Mouse (Mus musculus) urinary bladder, adult 2 months (tissue): ENCODE measurements around the gene Myo1c. TPM values are rescaled to one million over a fixed set of nuclear protein-coding genes. Genes with fewer than 3 reads are reported as not detected.

Experiments used
- DNase-seq: peaks from one replicate; pipeline ENCODE4 v3.0.0; 2022; ENCODE audit warnings: low spot score
- polyA plus RNA-seq: library from polyadenylated mRNA; depleted of rRNA; stranded (reverse); fragments of >200 nt; gene quantifications from 2 replicates; pipeline ENCODE4 v1.2.3, GENCODE M21; 2012

Gene Myo1c
- polyA plus RNA-seq, 1 experiment, result 126 TPM

DNA sequence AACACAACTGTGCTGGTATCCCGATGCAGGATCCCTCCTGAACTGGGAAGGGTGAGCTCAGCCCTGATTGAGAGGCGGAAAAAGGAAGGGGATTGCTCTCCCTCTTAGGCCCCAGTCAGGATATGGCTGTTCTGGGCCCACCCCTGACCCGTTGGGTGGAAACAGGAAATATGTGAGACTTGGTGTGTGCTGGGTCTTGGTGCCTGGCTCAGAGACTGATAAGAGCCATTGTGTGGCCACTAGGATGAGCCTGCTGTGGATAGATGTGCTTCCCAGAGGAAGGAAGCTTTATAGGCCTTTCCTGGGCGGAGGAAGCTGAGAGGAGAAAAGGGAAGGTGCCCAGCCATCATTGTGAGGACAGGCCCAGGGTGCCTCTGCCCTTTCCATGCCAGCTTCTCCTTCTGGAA, 1.1 kb upstream of the Myo1c start:
- no peak for DNase-seq

DNA sequence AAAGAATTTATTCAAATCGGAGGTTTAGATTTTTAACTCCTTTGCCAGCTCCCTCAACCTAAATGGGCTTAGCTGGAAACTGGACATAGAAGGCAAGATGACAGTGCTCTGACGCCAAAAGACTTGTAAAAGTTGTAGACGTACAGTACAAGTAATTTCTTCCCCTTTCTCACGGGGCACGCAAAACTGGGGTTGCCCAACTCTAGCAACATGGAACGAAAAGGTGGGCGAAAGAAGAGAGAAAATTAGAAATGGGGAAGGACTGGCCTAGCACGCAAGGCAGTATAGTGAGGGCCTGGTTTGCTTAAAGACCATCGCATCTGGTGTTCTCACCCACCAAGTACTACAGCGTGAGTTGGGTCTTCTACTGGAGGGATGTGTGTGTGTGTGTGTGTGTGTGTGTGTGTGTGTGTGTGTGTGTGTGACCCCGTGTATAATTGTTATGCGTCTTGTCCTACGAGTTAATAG, 688 bp downstream of the Myo1c start:
- no peak for DNase-seq

DNA sequence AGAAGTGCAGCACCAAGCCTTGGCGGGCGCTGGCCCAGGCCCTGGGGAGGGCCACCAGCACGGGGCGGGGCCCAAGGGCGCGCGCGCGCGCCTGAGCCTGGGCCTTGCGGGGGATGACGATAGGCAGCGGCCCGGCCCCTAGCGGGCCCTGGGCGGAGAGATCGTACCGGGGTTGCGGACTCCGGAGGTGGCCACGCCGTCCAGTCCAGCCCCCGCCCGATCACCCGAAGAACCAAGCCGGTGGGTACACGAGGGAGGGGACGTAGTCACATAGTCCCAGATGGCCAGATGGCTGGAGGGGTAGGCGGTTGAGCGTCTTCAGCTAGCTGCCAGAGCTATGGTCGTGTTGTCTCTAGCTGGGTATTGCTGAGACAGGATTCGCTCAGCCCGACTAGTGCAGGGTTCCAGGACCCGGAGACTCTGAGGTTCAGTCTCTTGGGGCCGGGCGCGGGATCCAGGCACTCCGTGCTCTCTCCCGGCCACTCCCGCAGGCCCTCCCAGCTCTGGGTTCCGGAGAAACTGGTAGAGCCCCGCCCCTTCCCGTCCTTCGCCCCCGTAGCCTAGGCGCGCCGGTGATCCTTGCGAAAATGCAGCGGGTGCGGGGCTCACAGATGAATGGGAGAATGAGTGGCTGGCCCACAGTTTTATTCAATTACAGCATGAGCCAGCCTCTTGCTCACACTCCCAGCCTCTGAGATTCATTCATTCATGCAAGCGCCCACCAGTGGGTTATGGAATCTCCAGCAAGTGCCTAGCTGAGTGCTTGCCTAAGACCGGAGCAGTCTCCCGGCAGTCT, 1.3 kb downstream of the Myo1c start:
- peak; percentile 79 for DNase-seq

DNA sequence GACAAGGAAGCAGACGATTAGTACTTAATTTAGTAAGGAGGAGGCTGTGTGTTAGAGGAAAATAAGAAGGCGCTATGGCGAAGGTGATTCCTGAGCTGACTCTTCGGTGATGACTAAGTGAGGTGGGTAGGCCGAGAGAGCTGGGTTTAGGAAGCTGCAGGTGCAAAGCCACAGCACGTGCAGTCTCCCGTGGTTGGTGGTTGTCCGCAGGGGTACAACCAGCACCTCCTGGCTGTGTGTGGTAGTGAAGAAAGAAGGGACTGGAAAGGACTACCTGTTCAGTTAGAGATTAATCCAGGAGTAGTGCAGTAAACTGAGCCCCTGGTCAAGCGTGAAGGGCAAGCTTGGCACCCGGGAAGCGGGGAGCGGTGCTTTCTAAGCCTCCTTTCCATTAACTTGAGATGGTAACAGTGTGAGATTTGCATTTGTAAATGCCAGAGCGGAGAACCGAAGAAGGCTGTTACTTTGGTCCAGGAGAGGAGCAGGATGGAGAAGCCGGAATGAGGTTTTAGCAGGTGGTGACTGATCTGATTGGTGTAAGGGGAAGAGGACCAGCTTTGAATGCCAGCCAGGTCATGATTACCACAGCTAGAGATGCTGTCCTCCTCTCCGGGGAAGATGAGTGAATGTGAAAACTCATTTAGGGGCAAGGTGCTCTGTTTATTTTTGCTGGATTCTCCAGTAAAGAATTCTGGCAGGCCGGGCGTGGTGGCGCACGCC, 2.1 kb downstream of the Myo1c start:
- DNase-seq, result no peak

DNA sequence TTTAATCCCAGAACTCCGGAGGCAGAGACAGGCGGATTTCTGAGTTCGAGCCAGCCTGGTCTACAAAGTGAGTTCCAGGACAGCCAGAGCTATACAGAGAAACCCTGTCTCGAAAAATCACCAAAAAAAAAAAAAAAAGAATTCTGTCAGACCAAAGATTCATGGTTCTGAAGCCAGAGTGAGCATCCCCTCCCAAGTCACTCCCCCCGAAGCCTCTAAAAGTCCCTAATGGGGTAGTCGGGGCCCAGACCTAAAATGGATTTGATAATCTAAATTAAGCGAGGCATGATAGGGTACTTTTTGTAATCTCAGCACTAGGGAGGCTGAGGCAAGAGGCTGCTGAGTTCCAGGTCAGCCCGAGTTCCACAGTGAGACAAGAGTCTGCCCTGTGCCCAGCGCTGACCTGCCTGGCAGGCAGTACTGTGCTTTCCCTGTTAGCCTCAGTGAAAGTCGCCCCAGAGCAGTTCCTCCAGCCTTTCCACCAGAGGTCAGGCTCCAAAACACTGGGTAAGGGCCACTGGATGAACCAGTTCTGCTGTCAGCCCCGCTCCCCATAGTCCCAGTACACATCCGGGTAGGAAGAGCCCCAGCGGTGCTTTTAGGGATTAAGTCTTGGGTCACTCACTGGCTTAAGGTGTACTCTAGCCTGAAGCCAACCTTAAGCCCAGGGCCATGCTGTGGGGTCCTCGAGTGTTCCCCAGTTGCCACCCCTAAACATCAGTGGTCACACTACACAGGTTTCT, 2.8 kb downstream of the Myo1c start:
- no peak for DNase-seq

DNA sequence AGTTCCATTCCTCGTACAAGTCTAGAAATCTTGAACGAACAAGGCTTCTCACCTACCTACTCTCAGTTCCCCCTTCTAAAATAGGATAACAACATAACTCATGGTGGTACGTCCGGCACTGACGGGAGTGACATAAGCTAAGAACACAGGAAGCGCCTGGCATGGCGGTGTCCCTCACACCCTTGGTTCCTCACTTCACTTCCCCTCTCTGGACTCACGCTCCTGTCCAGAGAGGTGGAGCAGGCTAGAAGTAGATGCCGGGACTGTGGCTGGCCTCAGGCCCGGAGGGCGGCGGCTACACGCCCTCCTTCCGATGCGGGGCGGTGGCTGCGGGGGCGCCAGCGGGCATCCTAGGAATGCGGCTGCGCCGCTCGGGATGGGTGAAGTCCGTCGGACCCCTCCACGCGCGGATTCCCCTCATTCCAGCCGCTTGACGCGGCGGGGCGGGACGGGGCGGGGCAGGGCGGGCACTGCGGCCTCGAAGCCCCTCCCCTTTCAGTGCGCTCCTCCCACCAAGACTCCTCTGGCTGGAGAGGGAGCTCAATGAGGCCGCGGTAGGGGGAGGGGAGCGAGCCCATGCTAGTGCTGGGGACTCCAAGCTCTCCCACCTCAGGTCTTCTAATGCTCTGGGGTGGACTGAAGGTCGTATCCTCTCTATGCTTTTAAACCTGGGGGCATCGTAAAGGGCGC, 3.6 kb downstream of the Myo1c start:
- DNase-seq, result peak; percentile 87

DNA sequence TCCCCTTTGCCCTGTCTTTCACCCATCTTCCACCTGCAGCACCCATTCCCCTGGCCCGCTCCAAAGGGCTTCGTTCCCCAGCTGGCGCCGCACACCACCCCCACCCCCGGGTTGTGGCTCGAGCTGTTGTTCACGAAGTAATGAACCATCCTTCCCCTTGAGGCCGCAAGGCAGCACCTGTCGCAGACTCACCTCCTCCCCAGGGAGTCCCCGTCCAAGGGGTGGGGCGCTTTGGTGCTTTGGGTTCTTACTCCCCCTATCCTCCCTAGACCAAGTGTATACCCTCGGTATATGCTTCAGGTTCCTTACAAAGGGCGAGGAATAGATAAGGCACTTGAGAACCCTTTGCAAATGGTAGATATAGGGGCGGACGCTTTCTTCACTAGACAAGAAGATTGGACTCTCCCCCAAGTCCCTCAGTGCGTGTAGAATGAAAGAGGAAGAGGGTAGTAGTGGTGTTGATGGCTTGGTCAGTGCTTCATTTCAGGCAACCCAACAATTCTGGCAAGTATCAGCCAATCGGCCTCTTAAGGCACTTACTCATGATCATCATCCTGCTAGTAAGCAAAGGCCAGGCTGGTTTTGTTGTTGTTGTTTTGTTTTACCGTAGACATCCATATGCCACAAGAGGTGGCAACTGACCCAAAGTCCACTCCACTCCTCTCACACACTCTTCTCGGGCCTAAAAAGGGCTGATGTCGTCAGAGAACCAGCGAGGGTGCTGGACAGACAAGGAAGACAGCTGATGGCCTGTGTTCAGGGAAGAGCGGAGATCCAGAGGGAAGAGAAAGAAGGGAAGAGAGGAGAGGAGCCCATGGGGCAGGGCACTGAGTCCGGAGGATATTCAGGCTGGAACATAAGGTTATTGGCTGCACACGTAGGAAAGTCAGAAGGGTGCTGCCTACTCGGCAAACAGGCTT, 4.4 kb downstream of the Myo1c start:
- no peak for DNase-seq

DNA sequence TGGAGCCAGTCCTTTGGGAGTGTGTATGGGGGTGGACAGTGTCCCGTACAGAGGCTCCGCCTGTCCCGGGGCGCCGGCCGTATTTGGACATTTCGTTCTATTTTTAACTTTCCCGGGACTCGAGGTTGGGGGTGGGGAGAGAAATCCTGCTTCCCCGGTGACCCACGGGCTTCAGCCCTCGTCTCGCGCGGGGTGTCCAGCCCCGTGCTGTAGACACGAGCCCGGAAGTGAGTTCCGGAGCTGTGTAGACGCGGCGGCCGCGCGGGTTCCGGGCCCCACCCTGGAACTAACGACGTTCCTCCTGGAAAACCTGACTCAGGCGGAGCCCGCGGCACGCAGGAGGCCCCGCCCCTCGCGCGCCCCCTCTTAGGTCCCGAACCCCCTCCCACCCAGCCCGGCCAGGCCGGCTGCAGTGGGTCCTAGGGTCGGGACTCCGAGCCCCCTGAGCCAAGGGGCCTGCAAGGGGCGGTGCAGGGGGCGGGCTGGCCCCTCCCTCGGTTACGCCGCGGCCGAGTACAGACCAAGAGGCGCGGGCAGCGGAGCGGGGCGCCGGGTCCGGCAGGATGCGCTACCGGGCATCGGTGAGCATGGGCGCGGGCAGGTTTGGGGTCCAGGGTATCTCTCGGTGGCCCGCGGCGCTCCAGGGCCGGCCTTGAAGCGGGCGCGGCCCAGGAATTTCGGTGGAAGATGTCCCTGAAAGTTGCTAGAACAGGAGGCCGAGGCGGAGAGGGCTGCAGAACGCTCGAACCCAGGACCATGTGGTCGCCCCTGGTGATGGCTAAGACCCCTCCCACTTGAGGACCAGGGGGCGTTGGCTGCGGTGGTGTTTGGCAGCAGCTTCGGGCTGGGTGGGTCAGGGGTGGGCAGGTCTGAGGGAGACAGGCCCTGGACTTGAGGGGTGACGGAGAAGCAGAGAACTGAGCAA, 5.6 kb downstream of the Myo1c start:
- peak; percentile 85 for DNase-seq

DNA sequence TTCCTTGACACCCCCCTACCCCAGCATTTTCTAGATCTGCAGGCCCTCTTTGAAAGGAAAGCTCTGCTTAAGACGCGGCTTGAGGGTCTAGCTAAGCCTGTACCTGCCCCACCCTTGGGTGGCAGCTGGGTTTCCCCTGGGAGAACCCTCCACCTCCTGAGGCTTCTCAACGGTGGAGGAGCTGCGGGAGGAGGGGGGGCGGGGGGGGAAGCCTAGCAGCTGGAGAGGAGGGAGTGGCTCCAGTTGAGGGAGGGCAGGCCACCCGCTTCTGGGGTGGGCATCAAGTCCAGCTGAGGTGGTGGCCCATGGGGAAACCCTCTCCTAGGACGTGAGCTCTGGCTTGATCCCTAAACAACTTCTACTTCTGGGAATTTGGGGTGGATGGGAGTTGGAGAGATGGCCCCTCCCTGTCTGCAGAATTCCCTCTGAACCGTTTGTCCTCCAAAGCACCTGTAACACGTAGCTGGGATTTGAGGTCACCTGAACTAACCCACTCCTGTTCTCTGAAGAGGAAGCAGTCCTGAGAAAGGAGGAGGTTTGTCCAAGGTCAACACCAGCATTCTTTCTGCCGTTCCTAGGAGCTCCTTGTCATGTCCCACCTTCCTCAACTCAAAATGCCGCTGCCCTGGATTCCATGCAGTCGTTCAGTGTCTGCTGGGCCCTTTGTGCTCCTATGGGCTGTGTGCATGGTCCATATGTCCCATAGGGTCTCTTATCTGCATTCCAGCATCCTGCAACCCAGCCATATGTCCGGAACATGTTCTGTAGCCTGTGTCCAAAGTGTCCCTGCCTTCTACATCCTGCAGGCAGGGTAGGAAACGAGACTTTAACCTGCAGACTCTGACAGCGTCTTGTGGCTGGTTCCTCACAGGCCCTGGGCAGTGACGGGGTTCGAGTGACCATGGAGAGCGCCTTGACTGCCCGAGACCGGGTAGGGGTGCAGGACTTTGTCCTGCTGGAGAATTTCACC, 6.6 kb downstream of the Myo1c start:
- DNase-seq, result no peak

DNA sequence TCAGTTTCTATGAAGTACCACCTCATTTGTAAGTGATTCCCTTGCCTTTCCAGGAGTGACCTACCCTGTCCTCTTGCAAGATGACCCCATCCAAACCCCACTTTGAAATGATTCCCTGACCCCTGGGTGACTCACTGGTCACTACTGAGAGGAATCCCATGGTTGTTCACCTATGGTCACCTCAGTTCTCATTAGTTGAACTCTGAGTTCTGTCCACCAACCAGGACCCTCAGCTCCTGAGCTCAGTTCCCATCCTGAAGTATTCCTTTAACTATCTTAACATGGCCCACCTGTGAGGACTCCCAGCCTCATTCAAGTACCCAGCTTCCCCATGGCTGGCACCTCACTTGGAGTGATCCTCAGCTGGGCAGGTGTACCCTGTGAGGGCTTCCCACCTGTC, 7.5 kb downstream of the Myo1c start:
- no peak for DNase-seq

DNA sequence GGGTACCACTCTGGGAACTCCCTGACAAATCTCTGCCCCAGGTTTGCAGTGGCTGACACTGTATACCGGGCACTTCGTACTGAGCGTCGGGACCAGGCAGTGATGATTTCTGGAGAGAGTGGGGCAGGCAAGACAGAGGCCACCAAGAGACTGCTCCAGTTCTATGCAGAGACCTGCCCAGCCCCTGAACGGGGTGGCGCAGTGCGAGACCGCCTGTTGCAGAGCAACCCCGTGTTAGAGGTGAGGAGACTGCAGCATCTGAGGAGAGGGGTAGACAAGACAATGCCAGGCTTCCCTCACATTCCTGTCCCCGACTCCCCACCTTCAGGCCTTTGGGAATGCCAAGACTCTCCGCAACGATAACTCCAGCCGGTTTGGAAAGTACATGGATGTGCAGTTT, 8.0 kb downstream of the Myo1c start:
- no peak for DNase-seq

DNA sequence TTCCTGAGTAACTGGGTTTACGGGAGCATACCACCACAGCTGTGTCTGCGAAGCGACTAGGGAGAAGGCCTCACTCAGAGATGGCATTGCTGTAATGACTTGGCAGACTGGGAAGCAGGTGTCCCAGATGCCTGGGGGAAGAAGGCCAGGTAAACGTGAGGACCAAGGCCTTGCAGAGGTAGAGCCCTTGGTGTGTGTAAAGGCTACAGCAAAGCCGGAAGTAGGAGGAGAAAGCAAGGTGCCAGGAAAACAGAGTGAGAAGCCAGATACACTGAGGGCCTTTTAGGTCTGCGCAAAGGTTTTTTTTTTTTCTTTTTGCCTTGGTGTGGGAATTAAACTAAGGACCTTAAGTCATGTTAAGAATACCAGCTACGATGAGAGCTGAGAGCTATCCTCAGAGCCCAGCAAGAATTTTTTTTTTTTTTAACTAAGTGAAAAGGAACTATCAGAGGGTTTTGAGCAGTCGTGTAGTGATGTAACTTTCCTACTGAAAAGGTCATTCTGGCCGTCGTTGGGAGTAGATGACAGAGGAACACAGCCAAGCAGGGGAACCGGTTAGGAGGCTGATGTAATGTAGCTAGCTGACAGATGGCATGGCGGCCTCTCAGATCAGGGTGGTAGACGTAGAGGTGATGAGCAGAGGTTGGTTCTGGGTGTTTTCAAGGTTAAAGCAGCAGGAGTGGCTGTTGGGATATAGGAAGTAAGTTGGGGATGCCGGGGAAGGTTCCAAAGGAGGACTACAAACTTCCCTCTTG, 8.9 kb downstream of the Myo1c start:
- DNase-seq, result no peak

DNA sequence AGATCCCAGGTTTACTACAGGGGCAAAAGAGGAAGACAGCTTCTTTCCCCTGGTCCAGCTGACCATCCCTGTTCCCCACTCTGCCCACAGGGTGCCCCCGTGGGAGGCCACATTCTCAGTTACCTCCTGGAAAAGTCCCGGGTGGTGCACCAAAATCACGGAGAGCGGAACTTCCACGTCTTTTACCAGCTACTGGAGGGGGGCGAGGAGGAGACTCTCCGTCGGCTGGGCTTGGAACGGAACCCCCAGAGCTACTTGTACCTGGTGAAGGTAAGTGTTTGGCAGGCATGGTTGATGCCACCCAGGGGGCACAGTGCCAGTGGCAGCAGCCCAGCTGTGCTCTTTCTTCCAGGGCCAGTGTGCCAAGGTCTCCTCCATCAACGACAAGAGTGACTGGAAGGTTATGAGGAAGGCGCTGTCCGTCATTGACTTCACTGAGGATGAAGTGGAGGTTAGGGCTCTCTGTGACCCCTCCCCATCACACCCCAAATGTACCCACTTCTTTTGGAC, 9.8 kb downstream of the Myo1c start:
- no peak for DNase-seq

DNA sequence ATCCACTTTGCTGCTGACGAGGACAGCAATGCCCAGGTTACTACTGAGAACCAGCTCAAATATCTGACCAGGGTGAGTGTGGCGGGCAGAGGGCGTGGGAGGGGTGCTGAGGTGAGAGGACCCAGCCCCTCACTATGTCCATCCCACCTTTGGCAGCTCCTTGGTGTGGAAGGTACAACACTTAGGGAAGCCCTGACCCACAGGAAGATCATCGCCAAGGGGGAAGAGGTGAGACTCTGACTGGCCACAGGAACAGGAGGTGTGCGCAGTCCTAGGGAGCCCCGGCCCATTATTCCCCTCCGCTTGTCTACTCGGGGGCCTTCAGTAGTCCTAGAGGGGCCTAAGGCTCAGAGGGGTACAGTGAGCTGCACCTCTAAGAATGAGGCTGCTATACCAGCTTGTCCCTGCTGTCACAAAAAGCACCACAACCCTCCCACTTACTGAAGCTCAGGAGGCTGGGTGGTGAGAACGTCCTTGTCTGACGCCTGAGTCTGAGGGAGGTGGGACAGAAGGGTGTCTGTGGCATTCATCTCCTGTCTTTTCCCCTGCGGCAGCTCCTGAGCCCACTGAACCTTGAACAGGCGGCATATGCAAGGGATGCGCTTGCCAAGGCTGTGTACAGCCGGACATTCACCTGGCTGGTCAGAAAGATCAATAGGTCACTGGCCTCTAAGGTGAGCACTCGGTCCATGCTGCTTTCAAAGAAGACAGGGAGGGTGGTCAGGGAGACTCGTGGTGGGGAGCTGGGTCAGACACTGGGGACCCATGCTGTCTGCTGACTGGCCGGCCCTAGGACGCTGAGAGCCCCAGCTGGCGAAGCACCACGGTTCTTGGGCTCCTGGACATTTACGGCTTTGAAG, 10.9 kb downstream of the Myo1c start:
- DNase-seq, result no peak

DNA sequence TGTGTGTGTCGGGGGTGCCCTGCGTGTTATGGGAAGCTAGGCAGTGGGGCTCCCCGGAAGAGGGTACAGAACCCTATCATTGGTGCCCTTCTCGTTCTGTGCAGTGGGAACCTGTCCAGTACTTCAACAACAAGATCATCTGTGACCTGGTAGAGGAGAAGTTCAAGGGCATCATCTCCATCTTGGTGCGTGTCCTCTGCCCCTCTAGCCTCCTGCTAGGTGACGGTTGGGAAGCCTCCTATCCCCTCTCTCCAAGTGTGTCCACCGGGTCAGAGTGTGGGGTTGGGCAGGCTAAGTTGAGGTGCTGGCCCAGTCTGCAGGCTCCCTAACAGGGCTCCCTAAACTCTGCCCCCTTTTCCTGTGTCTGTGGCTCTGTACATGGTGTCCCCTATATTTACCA, 11.8 kb downstream of the Myo1c start:
- no peak for DNase-seq

DNA sequence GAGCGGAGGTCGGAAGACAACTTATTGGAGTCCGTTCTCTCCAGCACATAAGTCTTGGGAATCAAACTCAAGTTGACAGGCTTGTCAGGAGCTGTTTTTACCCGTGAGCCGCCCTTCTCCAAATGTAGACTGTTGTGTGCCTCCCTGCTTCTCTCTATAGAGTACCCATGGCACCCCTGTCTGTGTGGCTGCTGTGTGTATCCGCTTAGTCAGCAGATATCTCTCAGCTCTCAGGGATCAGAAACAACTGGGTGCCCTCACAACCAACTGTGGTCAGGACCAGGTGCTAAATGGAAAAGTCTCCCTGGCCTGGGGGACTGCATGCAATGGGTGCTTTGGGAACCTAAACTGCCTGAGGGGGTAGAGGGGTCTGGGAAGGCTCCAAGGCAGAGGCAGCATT, 16.0 kb downstream of the Myo1c start:
- DNase-seq, result no peak

DNA sequence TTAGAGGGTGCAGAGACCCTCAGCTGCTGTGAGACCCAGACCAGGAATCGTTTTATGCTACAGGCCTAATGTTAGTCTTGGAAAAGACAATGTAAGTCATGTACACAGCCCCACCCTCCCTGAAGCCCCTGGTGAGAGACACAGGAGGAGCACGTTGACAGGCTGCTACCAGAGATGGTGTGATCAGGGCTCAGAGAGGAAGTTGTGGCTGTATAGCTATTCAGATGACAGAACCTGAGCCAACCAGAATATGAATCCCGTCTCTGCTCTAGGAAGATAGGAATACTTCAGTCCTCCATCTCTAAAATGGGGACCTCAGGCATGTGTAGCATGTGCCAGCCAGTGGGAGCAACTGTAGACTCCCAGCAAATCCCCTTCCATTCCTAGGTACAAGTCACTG, 18.3 kb downstream of the Myo1c start:
- no peak for DNase-seq
